Mouse (Mus musculus) MEL (cell line): Measurements from ENCODE around the gene Cpm. TPM values are rescaled to one million over a fixed set of nuclear protein-coding genes. Genes with fewer than 3 reads are reported as not detected.

Experiments used
- DNase-seq: peaks from one replicate; pipeline ENCODE4 v3.0.0; 2011; ENCODE audit warnings: low read depth, low spot score
- H3K27ac ChIP-seq: 2 replicates; pipeline ENCODE4 v1.5.1; 2012; ENCODE audit warnings: low read depth, mild to moderate bottlenecking, control low read depth, low read length, moderate library complexity; ENCODE audit not compliant: control insufficient read depth
- H3K27me3 ChIP-seq, 2 experiments: fragments of 150-350 bp in 1 of 2; sonication (generic) in 1 of 2; 2 replicates each; pipeline ENCODE4 v1.6.1; 2012; ENCODE audit warnings: low read length in 2 of 2, mild to moderate bottlenecking in 2 of 2, improper control_type of control experiment in 1 of 2, moderate library complexity in 1 of 2; ENCODE audit not compliant: insufficient read depth in 2 of 2, control insufficient read depth in 1 of 2
- H3K36me3 ChIP-seq, 2 experiments: 2 replicates each; pipeline ENCODE4 v1.6.1; 2012 to 2014; ENCODE audit warnings: low read length in 2 of 2, improper control_type of control experiment in 1 of 2, inconsistent platforms in 1 of 2, mild to moderate bottlenecking in 1 of 2; ENCODE audit not compliant: insufficient read depth in 2 of 2, control insufficient read depth in 1 of 2
- H3K4me1 ChIP-seq, 2 experiments: fragments of 150-350 bp in 1 of 2; sonication (generic) in 1 of 2; 2 replicates each; pipeline ENCODE4 v1.6.1; 2012; ENCODE audit warnings: low read length in 2 of 2, improper control_type of control experiment in 1 of 2, mild to moderate bottlenecking in 1 of 2; ENCODE audit not compliant: insufficient read depth in 2 of 2, control insufficient read depth in 1 of 2
- H3K4me3 ChIP-seq, 2 experiments: fragments of 150-350 bp in 1 of 2; sonication (generic) in 1 of 2; 2 replicates each; pipeline ENCODE4 v1.5.1; 2012; ENCODE audit warnings: low read depth in 2 of 2, low read length in 2 of 2, mild to moderate bottlenecking in 2 of 2, moderate library complexity in 2 of 2, control low read depth in 1 of 2, improper control_type of control experiment in 1 of 2; ENCODE audit not compliant: control insufficient read depth in 1 of 2, insufficient read depth in 1 of 2
- H3K79me2 ChIP-seq: 2 replicates; pipeline ENCODE4 v1.6.1; 2012; ENCODE audit warnings: mild to moderate bottlenecking, low read length, moderate library complexity; ENCODE audit not compliant: control insufficient read depth, poor library complexity, insufficient read depth
- H3K9ac ChIP-seq: 2 replicates; pipeline ENCODE4 v1.6.1; 2012; ENCODE audit warnings: low read depth, mild to moderate bottlenecking, control low read depth, low read length, moderate library complexity; ENCODE audit not compliant: control insufficient read depth, poor library complexity, severe bottlenecking
- H3K9me3 ChIP-seq: fragments of 150-350 bp; sonication (generic); replicated peaks from 2 replicates; pipeline ENCODE4 v1.6.1; 2012; ENCODE audit warnings: mild to moderate bottlenecking, low read length, improper control_type of control experiment, moderate library complexity; ENCODE audit not compliant: insufficient read depth
- BHLHE40 ChIP-seq: IDR thresholded peaks from 2 replicates; pipeline ENCODE4 v1.6.1; 2012; ENCODE audit warnings: low read depth, mild to moderate bottlenecking, inconsistent platforms, low read length, improper control_type of control experiment, borderline replicate concordance
- CTCF ChIP-seq, 3 experiments: IDR thresholded peaks in 2 of 3; conservative IDR thresholded peaks in 1 of 3; 2 replicates each; pipeline ENCODE4 v1.5.1; 2011 to 2012; ENCODE audit warnings: low read length in 3 of 3, low read depth in 2 of 3, mild to moderate bottlenecking in 2 of 3, improper control_type of control experiment in 1 of 3, inconsistent platforms in 1 of 3, mixed read lengths in 1 of 3, moderate library complexity in 1 of 3; ENCODE audit not compliant: control insufficient read depth in 1 of 3, insufficient read depth in 1 of 3, poor library complexity in 1 of 3, severe bottlenecking in 1 of 3
- EP300 ChIP-seq, 2 experiments: IDR thresholded peaks; 2 replicates each; pipeline ENCODE4 v1.6.1; 2011; ENCODE audit warnings: improper control_type of control experiment in 2 of 2, low read length in 2 of 2, low read depth in 1 of 2, mild to moderate bottlenecking in 1 of 2
- ETS1 ChIP-seq: IDR thresholded peaks from 2 replicates; pipeline ENCODE4 v1.6.1; 2012; ENCODE audit warnings: low read depth, mild to moderate bottlenecking, inconsistent platforms, low read length, improper control_type of control experiment, moderate library complexity
- GABPA ChIP-seq: IDR thresholded peaks from 2 replicates; pipeline ENCODE4 v1.6.1; 2012; ENCODE audit warnings: low read depth, mild to moderate bottlenecking, inconsistent platforms, low read length, improper control_type of control experiment, moderate library complexity
- GATA1 ChIP-seq: IDR thresholded peaks from 2 replicates; pipeline ENCODE4 v1.6.1; 2011; ENCODE audit warnings: low read depth, low read length, improper control_type of control experiment
- KAT2A ChIP-seq: conservative IDR thresholded peaks from 2 replicates; pipeline ENCODE4 v1.6.1; 2012; ENCODE audit warnings: low read depth, low read length, improper control_type of control experiment, inconsistent platforms
- MXI1 ChIP-seq: IDR thresholded peaks from 2 replicates; pipeline ENCODE4 v1.6.1; 2011; ENCODE audit warnings: mild to moderate bottlenecking, low read depth, low read length, improper control_type of control experiment
- MYB ChIP-seq: IDR thresholded peaks from 2 replicates; pipeline ENCODE4 v1.6.1; 2011; ENCODE audit warnings: mild to moderate bottlenecking, low read depth, low read length, improper control_type of control experiment
- MYC ChIP-seq: IDR thresholded peaks from 2 replicates; pipeline ENCODE4 v1.6.1; 2011; ENCODE audit warnings: low read depth, mild to moderate bottlenecking, low read length, improper control_type of control experiment, moderate library complexity
- POLR2A ChIP-seq, 2 experiments: IDR thresholded peaks; 2 replicates each; pipeline ENCODE4 v1.6.1; 2011 to 2012; ENCODE audit warnings: low read length in 2 of 2, mild to moderate bottlenecking in 2 of 2, control low read depth in 1 of 2, improper control_type of control experiment in 1 of 2, low read depth in 1 of 2, moderate library complexity in 1 of 2; ENCODE audit not compliant: control insufficient read depth in 1 of 2, insufficient read depth in 1 of 2, poor library complexity in 1 of 2
- SMC3 ChIP-seq: IDR thresholded peaks from 2 replicates; pipeline ENCODE4 v1.6.1; 2011; ENCODE audit warnings: low read depth, low read length, improper control_type of control experiment
- TAL1 ChIP-seq: IDR thresholded peaks from 2 replicates; pipeline ENCODE4 v1.6.1; 2012; ENCODE audit warnings: mild to moderate bottlenecking, inconsistent platforms, low read length, moderate library complexity, mixed read lengths
- UBTF ChIP-seq: IDR thresholded peaks from 2 replicates; pipeline ENCODE4 v1.6.1; 2012; ENCODE audit warnings: low read depth, mild to moderate bottlenecking, inconsistent platforms, low read length, improper control_type of control experiment, moderate library complexity, borderline replicate concordance; ENCODE audit not compliant: insufficient read depth
- ZNF384 ChIP-seq: IDR thresholded peaks from 2 replicates; pipeline ENCODE4 v1.6.1; 2012; ENCODE audit warnings: low read depth, mild to moderate bottlenecking, inconsistent platforms, low read length, improper control_type of control experiment
- polyA plus RNA-seq, 2 experiments: library from polyadenylated mRNA; stranded (reverse) in 1 of 2; unstranded in 1 of 2; fragments of >175 nt in 1 of 2; fragments of >200 nt in 1 of 2; gene quantifications; 2 replicates each; pipeline versions ENCODE4 v1.2.1 to v1.2.4; 2012; ENCODE audit warnings: low replicate concordance in 2 of 2, low read depth in 1 of 2; ENCODE audit not compliant: insufficient read length in 2 of 2, insufficient read depth in 1 of 2, missing spikeins in 1 of 2
- total RNA-seq: library from RNA; depleted of rRNA; stranded (reverse); fragments of 300-350 nt; gene quantifications from 2 replicates; pipeline ENCODE4 v1.2.3, GENCODE M21; 2012

Cpm gene
- total and polyA plus RNA-seq, 3 experiments: 0.04 to 0.40 TPM; not detected in 1

DNA sequence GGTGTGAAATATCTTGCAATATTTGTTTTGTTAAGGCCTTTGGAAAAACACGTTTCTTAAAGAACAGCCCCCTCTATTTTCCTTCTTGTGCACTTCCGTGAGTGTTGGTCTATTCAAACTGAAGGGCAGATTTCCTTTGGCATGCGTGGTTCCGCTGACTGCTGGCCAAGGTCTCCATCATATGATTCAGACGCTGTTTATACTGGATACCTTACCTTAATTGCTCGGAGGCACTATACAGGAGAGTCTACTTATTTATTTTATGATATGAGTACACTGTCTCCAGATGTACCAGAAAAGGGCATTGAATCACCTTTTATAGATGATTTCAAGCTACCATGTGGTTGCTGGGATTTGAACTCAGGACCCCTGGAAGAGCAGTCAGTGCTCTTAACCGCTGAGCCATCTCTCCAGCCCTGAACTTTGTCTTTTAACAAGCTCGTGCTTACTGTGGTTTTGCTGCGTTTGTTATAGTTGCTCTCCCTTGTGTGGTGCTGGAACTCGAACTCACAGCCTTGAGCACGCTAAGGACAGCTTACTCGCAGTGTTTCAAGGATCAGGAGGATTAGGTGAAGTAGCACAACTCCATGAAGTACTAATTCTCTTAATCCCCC lies 20.8 kb downstream of the Cpm start:
- no peak for DNase-seq
- no peak overlapping the region for H3K27ac ChIP-seq
- TF ChIP-seq UBTF (no peak), SMC3 (no peak), GATA1 (no peak), ZNF384 (no peak)
- TF ChIP-seq, all 39 proteins: peak for 0
- Histone ChIP-seq H3K4me3 (no peak overlapping the region), H3K27me3 (no peaks in the 10 kb centered on the region; a peak in 1 of 4 replicates), H3K36me3 (no peaks in the 10 kb centered on the region), H3K79me2 (no peaks in the 10 kb centered on the region), H3K9ac (no peak overlapping the region), H3K9me3 (no peaks in the 10 kb centered on the region), H3K4me1 (no peaks in the 10 kb centered on the region)

DNA sequence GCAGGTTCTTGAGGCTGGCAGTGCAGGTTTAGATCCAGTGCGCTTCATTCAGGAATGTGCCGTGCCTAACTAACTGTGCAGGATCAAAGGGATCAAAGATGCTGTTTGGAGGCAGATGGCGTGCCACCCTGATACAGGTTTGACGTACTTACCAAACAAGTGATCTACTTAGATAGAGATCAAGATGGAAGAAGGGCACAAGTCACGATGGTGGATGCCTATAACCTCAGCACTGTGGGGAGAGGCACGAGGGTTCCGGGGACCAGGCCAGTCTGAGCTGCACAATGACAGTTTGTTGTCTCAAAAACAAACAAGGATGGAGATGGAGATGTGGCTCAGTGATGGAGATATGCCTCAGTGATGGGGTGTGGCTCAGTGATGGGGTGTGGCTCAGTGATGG lies 21.4 kb downstream of the Cpm start:
- no peak for DNase-seq
- no peak overlapping the region for H3K4me3 ChIP-seq
- TF ChIP-seq TAL1: no peak
- TF ChIP-seq BHLHE40: no peak
- TF ChIP-seq ETS1: no peak
- no peak for TF ChIP-seq EP300 (IDR thresholded peaks at IDR 0.05; ENCODE audit: low read depth in 1 of 2, low read length in 2 of 2)
- no peak for TF ChIP-seq GABPA
- TF ChIP-seq CTCF (IDR thresholded peaks at IDR 0.05 in 2 of 3, conservative IDR thresholded peaks at IDR 0.05 in 1 of 3; ENCODE audit: control insufficient read depth in 1 of 3, insufficient read depth in 1 of 3, low read depth in 2 of 3, low read length in 3 of 3, poor library complexity in 1 of 3, severe bottlenecking in 1 of 3): no peak
- TF ChIP-seq MXI1: no peak
- no peak for TF ChIP-seq MYB
- no peak for TF ChIP-seq MYC
- no peaks in the 10 kb centered on the region for H3K9me3 ChIP-seq
- no peaks in the 10 kb centered on the region; a peak in 1 of 4 replicates for H3K27me3 ChIP-seq
- H3K36me3 ChIP-seq: no peaks in the 10 kb centered on the region
- H3K27ac ChIP-seq: no peak overlapping the region
- H3K9ac ChIP-seq: no peak overlapping the region
- no peaks in the 10 kb centered on the region for H3K4me1 ChIP-seq
- H3K79me2 ChIP-seq: no peaks in the 10 kb centered on the region

DNA sequence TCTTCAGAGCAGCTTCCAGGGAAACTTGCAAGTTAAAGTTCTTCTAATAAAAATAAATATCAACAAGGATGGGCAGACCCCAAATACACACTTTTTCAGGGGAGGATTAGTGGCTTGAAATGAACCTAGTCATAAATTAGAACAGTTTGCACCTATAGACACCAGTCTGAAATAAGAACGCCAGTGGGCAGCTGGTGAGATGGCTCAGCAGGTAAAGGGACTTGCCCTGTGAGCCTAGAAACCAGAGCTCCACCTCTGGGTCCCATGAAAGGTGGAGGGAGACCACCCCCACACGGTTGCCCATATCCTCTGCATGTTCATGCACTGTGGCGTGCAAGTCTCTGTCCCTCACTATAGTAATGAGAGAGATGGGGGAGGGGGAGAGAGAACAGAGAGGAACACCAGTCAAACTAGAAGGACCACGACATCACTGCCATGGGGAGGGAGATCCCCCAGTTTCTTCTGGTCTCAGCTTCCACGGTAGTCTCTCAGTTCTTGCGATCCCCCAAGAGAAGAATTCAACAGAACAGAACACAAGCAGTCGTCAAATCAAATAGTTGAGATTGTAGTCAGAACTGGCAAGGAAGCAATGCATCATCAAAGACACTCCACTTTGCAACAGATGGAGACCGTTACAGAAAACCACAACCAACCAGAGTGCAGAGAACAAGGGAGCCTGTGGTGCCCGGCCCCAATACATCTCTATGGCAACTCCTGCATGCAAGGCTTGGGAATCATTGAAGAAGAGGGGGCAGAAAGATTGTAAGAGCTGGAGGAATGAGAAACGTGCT lies 22.5 kb downstream of the Cpm start:
- H3K4me3 ChIP-seq: no peak overlapping the region
- H3K9me3 ChIP-seq: no peaks in the 10 kb centered on the region
- H3K36me3 ChIP-seq: no peaks in the 10 kb centered on the region
- no peaks in the 10 kb centered on the region for H3K79me2 ChIP-seq
- no peak for TF ChIP-seq KAT2A
- no peak for TF ChIP-seq UBTF
- no peak for TF ChIP-seq POLR2A (IDR thresholded peaks at IDR 0.05; ENCODE audit: control insufficient read depth in 1 of 2, insufficient read depth in 1 of 2, low read depth in 1 of 2, low read length in 2 of 2, poor library complexity in 1 of 2)
- DNase-seq: no peak
- H3K27ac ChIP-seq: no peak overlapping the region
- H3K27me3 ChIP-seq: no peaks in the 10 kb centered on the region; a peak in 1 of 4 replicates
- H3K4me1 ChIP-seq: no peaks in the 10 kb centered on the region
- H3K9ac ChIP-seq: no peak overlapping the region
